Mouse (Mus musculus) c-Kit-negative CD71-positive TER-119-positive erythroid progenitor cells, embryonic 14.5 days (primary cell): ENCODE measurements around the gene Tor1a.
A peak's percentile ranks its signal among the peaks of the same experiment; 100 is the strongest.

ENCODE experiments used
- DNase-seq: peaks from one replicate; pipeline ENCODE4 v3.0.0-alpha.2; 2013; ENCODE audit warnings: low read depth, low spot score

Tor1a gene

DNA sequence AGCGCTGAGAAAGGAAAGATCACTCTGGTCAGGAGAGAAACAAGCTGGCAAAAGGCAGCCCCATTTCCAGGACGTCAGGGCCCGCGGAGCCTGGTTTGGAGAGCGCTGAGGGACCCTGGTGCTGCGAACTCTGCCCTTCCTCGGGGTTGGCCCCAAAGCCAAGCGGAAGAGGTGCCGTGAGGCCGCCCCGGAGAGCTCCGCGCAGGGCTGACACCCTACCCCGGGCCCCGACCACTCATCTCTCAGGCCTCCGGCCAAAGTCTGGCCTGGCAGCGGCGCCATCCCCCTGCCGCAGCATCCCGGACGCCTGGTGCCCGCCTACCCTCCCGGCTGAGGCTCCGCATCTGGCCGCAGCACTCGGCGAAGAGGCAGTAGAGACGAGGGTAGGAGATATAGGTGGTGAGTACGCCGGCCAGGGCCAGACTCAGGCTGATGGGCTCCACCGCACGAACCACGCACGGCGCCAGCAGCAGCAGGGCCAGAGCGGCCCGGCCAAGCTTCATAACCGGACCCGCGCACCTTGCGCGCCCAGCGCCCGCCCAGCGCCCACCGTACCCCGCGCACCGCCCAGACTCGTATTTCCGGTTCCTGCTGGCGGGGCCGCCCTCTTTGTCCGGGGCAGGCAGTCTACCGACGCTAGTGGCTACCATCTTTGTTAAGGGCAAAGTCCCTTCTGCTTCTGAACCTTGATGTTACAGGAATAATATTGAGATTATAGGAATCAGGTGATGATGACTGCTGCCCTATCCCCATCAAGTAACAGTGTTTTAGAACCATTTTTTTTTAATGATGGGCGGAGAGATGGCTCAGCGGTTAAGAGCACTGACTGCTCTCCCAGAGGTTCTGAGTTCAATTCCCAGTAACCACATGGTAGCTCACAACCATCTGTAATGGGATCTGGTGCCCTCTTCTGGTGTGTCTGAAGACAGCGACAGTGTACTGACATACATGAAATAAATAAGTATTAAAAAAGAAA is at the start of gene Tor1a:
TSS of gene Tor1a (minus strand) at position 582 of the 976 bp plus-strand sequence.
- peak; percentile 72 for DNase-seq

DNA sequence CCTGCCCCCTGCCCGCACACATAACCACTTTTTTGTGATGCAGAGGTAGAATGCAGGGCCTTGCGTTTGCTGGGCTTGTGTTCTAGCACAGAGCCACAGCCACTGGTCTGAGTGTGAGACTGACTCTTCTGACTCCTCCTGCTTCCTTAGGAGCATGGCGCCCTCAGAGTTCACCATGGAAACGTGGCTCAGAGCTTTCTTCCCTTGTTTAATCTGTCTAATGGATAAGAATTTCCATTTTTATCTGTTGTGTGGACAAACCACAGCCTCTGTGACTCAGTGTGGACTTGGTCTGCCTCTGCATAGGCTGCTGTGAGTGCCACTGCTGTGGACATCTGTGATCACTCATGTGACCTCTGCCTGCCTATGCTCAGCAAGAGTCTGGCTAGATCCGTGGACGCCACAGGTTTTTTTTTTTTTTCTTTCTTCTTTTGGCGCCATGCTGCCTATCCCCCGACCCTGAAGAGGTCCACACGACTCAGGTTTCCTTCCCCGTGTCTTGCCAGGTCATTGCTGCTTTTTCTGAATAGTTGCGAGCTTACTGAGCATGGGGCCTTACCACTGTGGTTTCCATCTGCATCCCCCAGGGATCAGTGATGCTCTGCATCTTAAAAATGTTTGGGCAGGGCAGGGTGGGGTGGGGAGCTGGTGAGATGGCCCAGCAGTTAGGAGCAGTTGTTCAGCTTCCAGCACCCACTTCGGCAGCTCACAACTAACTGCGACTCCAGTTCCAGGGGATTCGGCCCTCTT is 45.8 kb upstream of the Tor1a start:
- DNase-seq = no peak

DNA sequence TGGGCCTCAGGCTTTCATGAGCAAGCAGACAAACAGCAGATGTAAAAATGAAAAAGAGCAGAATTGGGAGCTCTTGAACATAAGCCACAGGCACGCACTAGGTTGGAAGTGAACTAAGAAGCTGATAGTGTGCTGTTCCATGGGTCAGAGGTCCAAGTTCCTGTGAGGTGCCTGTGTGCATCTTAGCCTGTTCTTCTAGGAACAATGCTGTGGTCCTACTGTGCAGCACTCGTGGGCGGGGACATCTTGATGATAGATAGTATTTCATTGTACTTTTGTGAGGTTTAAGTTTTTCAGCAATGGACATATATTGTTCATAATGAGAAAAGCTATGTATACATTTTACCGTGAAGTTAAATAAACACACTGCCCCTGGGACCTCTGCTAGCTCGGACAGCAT is 39.5 kb upstream of the Tor1a start:
- no peak for DNase-seq

DNA sequence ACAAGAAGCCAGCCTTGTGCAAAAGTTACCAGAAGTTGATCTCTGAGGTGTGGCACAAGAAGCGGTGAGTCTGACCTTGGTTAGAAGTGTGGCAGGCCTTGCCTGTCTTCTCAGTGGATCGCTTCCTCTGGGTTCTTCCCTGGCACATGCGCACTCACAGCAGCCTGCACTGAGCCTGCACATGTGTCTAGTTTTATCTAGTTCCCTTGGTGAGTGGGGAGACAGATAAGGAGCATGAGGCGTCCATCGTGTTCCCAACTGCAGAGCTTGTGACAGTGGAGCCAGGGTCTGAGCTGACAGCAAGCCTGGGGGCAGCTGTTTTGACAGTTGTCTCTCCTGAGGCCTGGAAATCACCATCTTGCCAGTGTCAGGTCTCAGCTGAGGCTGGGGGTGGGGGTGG is 38.7 kb upstream of the Tor1a start:
- peak; percentile 56 for DNase-seq

DNA sequence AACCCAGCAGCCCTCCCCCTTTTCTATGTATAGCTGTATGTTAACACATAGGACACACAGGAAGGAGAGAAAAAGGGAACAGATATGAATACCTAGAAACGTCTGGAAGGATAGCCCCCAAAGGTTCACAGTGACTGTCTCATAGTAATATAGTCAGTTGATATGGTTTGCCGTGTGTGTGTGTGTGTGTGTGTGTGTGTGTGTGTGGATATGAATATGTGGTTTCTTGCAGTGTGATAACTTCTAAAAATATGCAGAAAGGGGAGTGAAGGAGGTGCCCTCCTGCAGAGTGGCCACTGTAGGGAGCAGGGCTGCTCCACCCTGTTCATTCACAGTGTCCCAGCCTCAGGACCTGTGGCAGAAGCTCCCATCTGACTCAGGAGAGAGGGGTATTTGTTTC is 37.7 kb upstream of the Tor1a start:
- no peak for DNase-seq

DNA sequence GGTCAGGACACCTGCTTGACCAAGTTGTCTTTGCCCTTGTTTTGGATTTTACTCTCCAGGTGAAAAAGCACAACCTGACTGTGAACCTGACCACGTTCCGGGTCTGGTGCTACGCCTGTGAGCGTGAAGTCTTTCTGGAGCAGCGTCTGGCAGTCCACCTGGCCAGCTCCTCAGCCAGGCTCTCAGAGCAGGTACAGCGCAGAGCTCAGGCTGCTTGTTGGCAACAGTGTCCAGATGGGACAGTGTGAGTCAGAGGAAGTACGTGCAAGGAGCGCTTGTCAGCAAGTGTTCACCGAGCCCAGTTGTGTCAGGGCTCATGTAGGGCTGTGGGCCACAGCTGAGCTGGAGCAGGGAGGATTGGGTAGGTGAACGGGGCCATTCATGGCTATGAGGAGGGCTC is 35.1 kb upstream of the Tor1a start:
- no peak for DNase-seq

DNA sequence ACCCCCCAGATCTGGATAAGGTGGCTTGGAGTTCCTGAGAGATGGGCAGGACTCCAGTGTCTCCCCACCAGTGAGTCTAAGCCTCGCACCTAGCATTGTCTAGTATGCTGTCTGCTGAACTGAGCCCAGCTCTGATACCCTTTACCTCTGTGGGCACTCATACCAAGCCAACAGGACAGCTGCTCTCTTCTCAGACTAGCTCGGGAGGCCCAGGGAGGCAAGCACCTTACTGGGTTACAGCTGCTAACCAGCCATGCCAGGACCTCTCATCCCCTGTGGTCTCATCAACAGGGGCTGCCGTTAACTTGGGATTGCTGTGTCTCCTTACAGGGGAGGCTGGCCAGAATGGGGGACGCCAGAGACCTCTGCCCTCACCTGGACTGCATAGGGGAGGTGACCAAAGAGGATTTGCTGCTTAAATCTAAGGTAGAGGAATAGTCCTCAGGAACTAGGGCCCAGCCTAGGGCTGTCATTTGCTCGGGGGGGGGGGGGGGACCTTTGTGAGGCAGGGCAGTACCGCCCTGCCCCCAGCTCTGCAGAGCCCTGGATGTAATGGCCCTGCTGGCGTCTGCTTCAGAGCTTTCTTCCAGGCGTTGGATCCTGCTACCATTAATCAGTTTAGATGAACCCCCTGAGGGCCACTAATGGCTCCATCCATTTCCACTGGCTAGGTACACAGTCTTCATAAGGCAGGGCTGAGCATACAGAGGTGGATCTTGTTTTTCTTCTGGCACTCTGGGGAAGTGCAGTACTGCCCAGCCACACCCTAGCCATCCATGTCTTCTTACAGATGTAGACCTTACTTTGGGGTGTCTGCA is 30.9 kb upstream of the Tor1a start:
- no peak for DNase-seq

DNA sequence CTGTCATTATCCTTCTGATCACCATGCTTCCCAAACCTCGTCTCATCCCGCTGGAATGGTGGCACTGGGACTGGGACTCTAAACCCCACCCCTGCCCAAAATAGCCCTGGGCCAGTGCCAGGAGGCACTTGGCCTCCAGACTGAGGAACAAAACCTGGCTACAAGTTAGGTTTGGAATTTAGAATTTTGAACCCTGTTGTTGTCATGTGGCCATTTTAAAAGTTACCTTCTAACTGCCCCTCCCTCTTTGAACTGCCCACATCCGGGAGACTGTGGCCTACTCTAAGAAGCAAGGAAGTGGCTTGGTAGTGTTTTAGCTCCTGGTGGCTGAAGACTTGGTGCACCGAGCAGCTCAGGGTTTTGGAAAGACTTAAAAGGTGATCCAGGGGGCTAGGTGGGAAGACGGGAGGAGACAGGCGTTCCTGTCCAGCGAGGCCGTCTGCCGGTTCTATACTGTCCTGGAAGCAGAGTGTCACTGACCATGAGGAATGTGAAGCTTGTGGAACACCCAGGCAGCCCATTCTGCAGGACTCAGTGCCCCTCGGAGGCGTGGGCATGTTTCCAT is 27.8 kb upstream of the Tor1a start:
- no peak for DNase-seq

DNA sequence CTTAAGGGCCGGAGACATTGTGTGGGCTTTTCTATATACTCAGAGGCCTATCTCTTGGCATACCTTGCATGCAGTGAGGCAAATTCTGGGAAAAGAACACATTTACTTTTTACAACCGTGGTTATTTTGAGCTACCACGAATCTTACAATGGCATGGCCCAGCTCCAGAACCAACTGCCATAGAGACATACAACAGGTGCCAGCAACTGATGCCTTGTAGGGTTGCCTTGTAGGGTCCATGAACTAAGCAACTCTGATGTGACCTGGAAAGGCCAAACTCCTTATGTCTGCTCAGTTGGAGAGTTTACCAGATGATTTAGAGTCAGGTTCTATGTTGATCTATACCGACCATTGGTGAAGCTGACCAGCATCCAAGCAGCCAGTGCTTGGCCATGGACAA is 27.1 kb upstream of the Tor1a start:
- DNase-seq = no peak

DNA sequence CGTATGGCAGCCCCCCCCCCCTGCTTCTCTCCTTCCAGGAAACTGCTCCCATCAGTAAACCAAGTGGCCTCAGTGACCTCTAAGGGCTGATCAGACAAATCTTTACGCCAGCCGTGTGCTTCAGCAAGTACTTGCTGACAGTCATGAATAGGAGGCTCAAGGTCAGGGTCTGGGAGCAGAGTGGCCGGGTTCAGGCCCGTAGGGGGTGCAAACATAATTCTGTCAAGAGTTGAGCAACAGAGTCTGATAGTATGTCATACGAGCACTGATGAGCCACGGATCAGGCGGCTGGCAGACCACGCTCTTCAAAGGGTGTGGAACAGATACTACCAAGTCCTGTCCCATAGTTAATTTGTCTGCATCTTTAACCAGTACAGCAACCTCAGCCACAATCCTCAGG is 22.5 kb upstream of the Tor1a start:
- no peak for DNase-seq

DNA sequence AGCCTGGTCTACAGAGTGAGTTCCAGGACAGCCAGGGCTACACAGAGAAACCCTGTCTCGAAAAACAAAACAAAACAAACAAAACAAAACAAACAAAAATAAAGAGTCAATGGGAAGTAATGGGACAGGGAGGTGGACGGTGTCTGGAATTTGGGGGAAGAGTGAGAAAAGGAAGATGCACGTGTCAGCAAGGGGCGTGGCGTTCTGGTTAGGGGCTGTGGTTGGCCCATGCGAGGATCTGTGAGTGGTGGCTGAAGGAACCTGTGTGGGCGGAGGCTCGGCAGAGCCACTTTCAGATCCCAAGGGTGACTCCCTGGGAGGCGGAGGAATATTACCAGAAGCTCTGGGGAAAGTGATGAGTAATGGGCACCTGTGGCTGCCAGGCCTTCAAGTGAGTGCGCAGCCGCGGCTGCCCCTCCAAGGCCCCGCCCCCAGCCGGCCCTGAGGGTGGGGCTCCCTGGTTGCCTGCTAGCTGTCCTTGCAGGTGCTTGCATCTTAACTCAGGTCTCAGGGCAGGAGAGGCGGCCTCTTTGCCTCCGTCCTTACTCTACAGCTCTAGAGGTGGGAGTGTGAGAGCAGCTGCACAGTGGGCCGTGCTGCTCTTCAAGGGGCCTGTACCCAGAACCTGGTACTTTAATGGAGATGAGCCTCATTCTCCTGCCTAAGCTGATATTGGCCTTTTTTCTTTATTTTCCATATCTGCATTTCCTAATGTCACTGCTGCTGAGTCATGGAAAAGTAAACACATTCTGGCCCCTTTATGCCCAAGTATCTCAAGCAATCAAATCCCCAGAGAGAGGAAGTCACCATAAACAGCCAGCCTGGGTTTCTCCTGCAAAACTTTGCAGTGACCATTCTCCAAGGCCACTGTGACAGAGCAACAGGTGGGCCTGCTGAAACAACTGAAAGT is 17.6 kb upstream of the Tor1a start:
- peak; percentile 48 for DNase-seq

DNA sequence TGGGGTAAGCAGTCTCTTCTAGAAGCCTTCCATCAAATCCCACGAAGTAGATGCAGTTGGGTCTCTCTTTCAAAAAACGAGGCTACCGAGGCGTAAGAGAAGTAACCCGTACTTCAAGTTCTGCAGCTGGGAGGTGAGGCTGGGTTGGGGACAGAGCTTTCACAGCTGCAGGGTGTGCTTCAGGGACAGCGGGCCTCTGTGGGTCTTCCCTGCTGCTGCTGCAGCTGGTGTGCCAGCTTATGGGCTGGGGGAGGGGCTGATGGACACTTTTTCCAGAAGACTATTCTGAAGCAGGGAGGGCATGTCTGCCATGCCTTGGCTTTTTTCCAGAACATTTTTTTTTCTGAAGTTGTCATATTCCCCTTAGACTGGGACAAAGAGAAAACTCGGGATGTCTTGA is 15.3 kb upstream of the Tor1a start:
- DNase-seq = no peak

DNA sequence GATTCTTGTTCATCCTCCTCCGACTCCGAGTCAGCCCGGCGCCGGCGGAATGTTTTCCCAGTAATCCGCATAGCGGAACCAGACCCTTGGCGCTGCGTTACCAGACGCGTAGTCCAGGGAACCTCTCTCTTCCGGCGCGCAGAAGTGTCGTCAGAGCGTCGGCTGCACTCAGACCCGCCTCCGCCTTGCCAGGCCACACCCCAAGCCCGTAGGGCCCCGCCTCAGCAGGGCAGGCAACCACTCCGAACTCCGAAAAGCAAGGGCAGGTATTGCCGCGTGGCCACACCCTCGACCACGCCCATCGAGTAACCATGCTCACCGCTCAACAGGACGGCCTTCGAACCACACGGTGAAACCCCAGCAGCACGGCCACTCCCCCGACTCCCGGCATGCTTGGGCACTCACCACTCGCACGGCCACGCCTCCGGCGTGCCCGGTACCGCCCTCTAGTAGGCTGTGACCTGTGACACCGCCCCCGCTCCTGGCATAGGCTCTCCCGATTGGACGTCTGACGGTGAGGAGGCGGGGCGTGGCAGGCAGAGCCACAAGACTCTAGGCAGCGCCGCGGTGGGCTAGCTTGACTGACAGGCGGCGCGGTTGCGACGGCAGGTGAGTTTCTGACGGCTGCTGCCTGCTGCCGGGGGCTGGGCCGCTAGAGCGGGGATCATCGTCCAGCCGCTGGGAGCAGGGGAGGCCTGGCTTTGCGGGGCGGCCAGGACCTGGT is 14.2 kb upstream of the Tor1a start, which contains the start of the genes BC005624 and Usp20:
TSS of gene BC005624 (minus strand) at position 412 of the 724 bp plus-strand sequence.
TSS of gene Usp20 (plus strand) at position 490 of the 724 bp plus-strand sequence.
- DNase-seq = peak; percentile 99

DNA sequence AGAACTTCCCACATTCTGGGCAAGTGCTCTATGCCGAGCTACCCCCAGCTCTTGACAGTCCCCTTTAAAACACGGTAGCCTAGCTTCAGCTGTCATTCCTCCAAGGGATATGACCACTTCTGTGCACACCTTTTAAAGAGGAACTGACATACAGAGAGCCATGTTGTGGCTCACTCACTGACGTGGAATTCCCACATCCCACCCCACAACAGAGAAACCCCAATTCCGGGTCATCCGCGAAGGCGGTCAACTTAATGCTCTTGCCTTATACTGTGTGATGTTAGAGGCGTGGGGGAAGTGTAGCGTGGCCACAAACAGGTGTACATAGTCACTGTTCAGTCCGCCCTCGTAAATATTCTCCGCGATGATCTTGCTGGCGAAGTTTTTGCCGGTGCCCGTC is 907 bp downstream of the Tor1a start:
- DNase-seq = no peak

DNA sequence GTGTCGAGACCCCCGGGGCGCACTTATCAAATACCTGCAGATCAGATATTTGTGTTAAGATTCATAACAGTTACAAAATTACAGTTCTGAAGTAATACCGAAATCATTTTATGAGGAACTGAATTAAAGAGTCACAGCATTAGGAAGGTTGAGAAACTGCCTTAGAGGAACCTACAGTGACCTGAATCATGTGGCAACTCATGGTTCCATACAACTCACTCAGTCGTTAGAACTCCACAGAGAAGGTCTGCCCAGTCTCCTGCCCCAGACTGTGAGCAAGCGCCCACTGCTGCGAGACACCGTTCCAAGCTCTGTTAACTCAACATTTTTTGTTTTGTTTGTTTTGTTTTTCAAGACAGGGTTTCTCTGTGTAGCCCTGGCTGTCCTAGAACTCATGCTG is 2.1 kb downstream of the Tor1a start:
- DNase-seq = no peak

DNA sequence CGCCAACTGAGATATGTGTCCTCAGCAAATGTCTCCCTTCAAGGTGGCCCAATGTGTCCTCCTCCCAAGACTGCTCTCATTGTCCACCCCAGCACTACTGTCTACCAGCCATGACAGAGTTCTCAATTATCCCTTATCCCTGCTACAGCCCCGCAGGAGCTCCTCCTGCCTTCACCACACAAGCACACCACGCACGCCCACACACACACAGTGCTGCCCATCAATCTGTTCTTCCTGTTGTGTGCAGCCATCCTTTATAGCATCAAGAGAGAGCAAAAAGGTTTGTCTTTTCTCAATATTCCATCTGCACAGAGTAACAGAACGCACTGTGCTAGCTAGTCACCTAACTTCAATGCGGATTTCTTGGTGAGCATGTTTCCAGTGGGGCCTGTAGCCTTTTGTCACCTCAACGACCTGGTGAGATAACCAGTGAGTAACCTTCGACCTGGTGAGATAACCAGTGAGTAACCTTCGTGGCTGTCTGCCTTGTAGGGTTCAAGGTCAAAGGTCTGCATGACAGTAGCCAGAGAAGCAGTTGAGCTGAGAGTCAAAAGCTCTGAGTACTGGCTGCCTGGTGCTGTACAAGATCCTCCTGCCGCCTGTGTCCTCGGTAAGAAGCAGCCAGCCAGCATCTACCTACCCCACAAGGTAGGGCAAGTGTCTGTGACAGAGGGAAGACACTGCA is 5.0 kb downstream of the Tor1a start:
- no peak for DNase-seq

DNA sequence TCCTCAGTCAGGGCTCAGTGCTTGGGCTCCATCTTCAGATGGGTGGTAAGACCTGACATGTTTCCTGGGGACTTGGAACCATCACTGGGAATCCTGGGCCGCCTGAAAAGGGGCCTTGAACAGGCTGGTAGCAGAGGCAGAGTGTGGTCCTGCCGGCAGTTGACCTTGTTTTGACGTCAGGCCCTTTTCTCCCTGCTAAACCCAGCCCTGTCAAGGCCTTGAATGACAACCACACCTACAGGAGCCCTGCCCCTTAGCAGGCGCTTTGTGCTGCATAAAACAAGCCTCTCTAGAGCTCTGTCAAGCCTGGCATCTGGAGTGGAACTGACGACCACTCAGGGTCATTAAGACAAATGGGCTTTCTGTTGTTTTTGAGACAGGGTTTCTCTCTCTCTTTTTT is 7.9 kb downstream of the Tor1a start:
- no peak for DNase-seq

DNA sequence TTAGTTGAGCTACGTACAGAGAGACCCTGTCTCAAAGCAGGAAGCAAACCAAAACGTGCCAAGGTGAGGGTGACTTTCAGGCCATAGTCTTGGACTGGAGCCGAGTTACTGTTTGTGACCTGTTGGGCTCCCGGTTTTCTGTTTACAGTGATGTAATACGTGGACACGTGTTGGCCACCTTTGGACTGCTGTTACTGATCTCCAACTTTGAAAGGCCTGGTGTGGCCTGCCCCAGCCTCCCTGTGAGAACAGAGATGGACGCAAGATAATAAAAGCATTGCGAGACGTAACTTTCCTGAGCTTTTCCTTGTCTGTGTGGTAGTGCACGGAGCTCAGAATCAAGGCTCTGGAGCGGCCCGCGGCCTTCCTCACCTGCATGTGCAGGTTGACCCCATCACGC is 9.0 kb downstream of the Tor1a start:
- no peak for DNase-seq

DNA sequence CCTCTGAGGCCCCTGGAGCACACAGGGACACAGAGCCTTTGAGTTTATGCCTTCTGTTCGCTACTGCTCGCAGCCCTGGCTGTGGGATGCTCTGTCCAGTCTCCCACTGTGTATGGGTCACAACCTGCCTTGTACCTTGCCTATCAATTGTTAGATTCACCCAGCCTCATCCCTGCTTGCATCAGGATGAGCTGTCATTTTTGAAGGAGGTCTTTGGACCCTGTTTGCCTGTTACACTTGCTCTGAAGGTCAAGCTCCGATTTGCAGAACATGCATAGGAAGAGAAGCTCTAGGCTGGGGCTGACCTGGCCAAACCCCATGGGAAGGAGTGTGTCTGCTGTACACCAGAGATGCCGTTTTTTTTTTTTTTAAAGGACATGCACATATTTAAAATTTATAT is 10.2 kb downstream of the Tor1a start:
- no peak for DNase-seq
